Mouse (Mus musculus) adipose tissue, adult 10 weeks (tissue): Measurements from ENCODE around the gene Ccsap. TPM values are rescaled to one million over a fixed set of nuclear protein-coding genes. Genes with fewer than 3 reads are reported as not detected.

Experiments used
- polyA plus RNA-seq: library from polyadenylated mRNA; stranded (reverse); fragments of 350-450 nt; fragmentation: Illumina TruSeq; extraction: RNeasy Lipid Tissue Mini Kit (QIAGEN cat#74804); gene quantifications from one replicate; pipeline ENCODE4 v1.2.3, GENCODE M21; 2014; ENCODE audit warnings: low read depth, low replicate concordance

Gene Ccsap
- 1.7 TPM for polyA plus RNA-seq

DNA sequence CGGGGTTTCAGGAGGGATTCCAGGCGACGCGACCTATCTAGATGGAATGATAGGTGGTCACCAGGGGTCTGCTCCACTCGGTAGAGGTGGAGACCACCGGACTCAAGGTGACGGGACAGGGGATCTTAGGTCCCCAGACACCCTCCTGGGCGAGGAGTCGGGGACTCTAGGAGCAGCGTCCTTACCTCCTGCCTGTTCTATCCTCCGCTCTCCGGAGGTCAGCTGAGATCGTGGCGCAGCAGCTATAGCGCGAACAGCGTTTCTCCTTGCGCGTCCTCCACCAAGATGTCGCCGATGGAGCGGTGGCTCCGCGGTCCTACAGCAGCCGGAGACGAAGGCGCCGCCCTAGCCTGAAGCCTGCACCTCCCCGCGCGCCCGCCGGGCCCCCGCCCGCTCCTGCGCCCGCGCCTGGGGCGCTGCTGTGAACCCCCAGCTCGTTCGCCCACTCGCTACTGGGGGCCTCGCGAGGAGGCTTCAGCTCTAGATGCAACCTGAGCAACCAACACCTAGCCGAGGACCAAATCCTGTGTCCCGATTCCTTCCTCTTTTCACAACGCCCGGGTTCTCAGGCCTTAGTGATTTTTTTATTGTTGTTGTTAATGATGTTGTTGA lies at the start of gene Ccsap:
Gene Ccsap (minus strand): TSS at position 562 of the 612 bp plus-strand sequence.

GRCm38 (mm10) chr8:123894502-123895097 lies 34.6 kb upstream of the Ccsap start, which contains the start of gene Acta1:
TSS of gene Acta1 (minus strand) at chr8:123894751.

DNA sequence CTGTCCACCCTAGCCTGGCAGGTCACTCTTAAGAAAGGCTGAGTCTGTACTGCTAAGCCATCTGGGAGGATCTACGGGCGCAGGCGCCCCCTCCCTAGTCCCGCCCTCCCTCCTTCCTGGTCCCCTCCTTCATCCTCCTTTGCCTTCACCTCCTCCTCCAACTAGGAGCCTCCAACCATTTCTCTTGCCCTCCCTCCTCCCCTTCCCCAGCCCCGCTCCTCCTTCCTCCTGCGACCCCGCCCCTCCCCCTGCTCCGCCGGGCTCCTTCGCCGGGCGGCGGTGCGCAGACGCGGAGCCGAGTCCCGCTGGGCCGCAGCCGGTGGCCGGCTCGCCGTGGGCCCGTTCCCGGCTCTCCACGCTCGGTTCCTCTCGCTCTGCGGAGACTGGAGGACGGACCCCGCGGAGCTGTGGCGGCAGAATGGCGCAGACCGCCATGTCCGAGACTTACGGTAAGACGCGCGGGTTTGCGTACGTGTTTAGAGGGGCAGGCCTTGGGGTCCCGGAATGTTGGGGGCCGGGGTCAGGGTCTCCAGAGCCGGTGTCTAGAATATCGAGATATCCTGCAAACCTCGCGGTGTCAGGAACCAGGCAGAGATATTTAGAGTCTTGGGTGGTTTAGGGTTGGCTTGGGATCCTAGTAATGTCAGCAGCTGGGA lies 54.2 kb downstream of the Ccsap start, which contains the start of gene Rab4a:
Gene Rab4a (plus strand): TSS at position 268 of the 656 bp plus-strand sequence.

Other genes starting within 250 kb of the Ccsap start
- gene Rhou, start 206.3 kb downstream of the Ccsap start, polyA plus RNA-seq: 23.0 TPM
- gene Rab4a, start 54.2 kb downstream of the Ccsap start, polyA plus RNA-seq: 15.5 TPM
- gene Acta1, start 34.5 kb upstream of the Ccsap start, polyA plus RNA-seq: 17.6 TPM
- 13.0 TPM for gene Nup133, start 89.1 kb upstream of the Ccsap start, polyA plus RNA-seq
- gene Abcb10, start 122.9 kb upstream of the Ccsap start, polyA plus RNA-seq: 17.4 TPM
- gene Taf5l, start 161.2 kb upstream of the Ccsap start, polyA plus RNA-seq: 15.2 TPM
- gene Urb2, start 161.3 kb upstream of the Ccsap start, polyA plus RNA-seq: 5.4 TPM